In genomic region chr13:55512379-55513031, GRCm38 (mm10) we compare ENCODE assay signal across 8 mouse cellular contexts. TPM values are rescaled to one million over a fixed set of nuclear protein-coding genes. Genes with fewer than 3 reads are reported as not detected.
DNase-seq lines count a peak whose midpoint lies in the region; ATAC-seq and TF ChIP-seq lines count a peak whose summit lies in the region.

No protein-coding gene starts in this region.

- ATAC-seq in erythroblast, adult 5-6 weeks (replicated peaks; ENCODE audit: low FRiP score, poor library complexity, severe bottlenecking), result no peak
- peak; percentile 46; the same call in 1 of the 2 replicates for ATAC-seq in forebrain, embryonic 13.5 days
- ATAC-seq in limb, embryonic 14.5 days (ENCODE audit: low FRiP score, low read depth), result peak; percentile 51; the same call in 1 of the 2 replicates
- ATAC-seq in midbrain, postnatal 0 days (ENCODE audit: low FRiP score), result peak; percentile 55; the same call in 1 of the 2 replicates

- WGBS in forebrain, embryonic 13.5 days, result 1% methylated on average over 21 of the region's 25 CpGs
- WGBS in limb, embryonic 14.5 days, result 2% methylated on average over 25 of the region's 25 CpGs
- WGBS in midbrain, postnatal 0 days, result 1% methylated on average over 23 of the region's 25 CpGs

- H3K36me3 ChIP-seq in erythroblast, embryonic 14.5 days (ENCODE audit: control insufficient read depth), result peaks cover 12% of the 10 kb centered on the region; the same call in 1 of the 2 replicates
- peaks cover 19% of the 10 kb centered on the region for H3K36me3 ChIP-seq in forebrain, embryonic 13.5 days (ENCODE audit: poor library complexity, severe bottlenecking)
- H3K36me3 ChIP-seq in limb, embryonic 14.5 days (ENCODE audit: control insufficient read depth, insufficient read depth, low read length), result peaks cover 29% of the 10 kb centered on the region
- peaks cover 19% of the 10 kb centered on the region for H3K36me3 ChIP-seq in midbrain, postnatal 0 days (ENCODE audit: insufficient read depth, low read length)

- peaks cover 45% of the 10 kb centered on the region for H3K4me1 ChIP-seq in erythroblast, embryonic 14.5 days (ENCODE audit: control insufficient read depth)
- H3K4me1 ChIP-seq in forebrain, embryonic 13.5 days, result peaks cover 30% of the 10 kb centered on the region
- H3K4me1 ChIP-seq in limb, embryonic 14.5 days (ENCODE audit: control insufficient read depth, insufficient read depth, low read length), result peaks cover 24% of the 10 kb centered on the region
- H3K4me1 ChIP-seq in midbrain, postnatal 0 days (ENCODE audit: insufficient read depth, low read length), result peaks cover 21% of the 10 kb centered on the region

- H3K27ac ChIP-seq in forebrain, embryonic 13.5 days, result peak overlapping the region; percentile 63
- H3K27ac ChIP-seq in limb, embryonic 14.5 days (replicated peaks; ENCODE audit: low read depth, low read length), result peak overlapping the region; percentile 79
- peak overlapping the region; percentile 78 for H3K27ac ChIP-seq in midbrain, postnatal 0 days (ENCODE audit: low read depth, low read length)

- peak; percentile 57 for DNase-seq in brain, embryonic 14.5 days (ENCODE audit: low read depth)
- peak; percentile 79 for DNase-seq in heart, postnatal 4 days
- DNase-seq in limb, embryonic 14.5 days (ENCODE audit: low spot score), result peak; percentile 68
- no peak for DNase-seq in midbrain, postnatal 0 days (ENCODE audit: low spot score)
- DNase-seq in frontal cortex, postnatal 10 days (ENCODE audit: low spot score in 2 of 2), result no peak

- peak overlapping the region; percentile 91 for H3K9ac ChIP-seq in forebrain, embryonic 13.5 days
- peak overlapping the region; percentile 87 for H3K9ac ChIP-seq in limb, embryonic 14.5 days (ENCODE audit: low read depth, low read length, severe bottlenecking)
- H3K9ac ChIP-seq in midbrain, postnatal 0 days (replicated peaks; ENCODE audit: low read length, poor library complexity, severe bottlenecking), result peak overlapping the region; percentile 90

- no peaks in the 10 kb centered on the region for H3K9me3 ChIP-seq in erythroblast, embryonic 14.5 days (ENCODE audit: control insufficient read depth, low read length)
- H3K9me3 ChIP-seq in forebrain, embryonic 13.5 days (replicated peaks), result no peaks in the 10 kb centered on the region
- no peaks in the 10 kb centered on the region for H3K9me3 ChIP-seq in limb, embryonic 14.5 days (ENCODE audit: control insufficient read depth, low read length)
- no peaks in the 10 kb centered on the region for H3K9me3 ChIP-seq in midbrain, postnatal 0 days (ENCODE audit: low read length)

- TF ChIP-seq POLR2A in brain, embryonic 14.5 days (IDR thresholded peaks at IDR 0.05; ENCODE audit: borderline replicate concordance, extremely low read depth, insufficient read depth, insufficient read length, poor library complexity, severe bottlenecking), result no peak
- no peak for TF ChIP-seq POLR2A in limb, embryonic 14.5 days (IDR thresholded peaks at IDR 0.05; ENCODE audit: borderline replicate concordance, extremely low read depth, insufficient read depth, insufficient read length)

- peak overlapping the region; percentile 81 for H3K4me3 ChIP-seq in erythroblast, embryonic 14.5 days (replicated peaks)
- peak overlapping the region; percentile 80 for H3K4me3 ChIP-seq in forebrain, embryonic 13.5 days
- H3K4me3 ChIP-seq in limb, embryonic 14.5 days (replicated peaks; ENCODE audit: low read length), result peak overlapping the region; percentile 88
- H3K4me3 ChIP-seq in midbrain, postnatal 0 days (ENCODE audit: low read depth, low read length), result peak overlapping the region; percentile 78

- H3K27me3 ChIP-seq in erythroblast, embryonic 14.5 days (ENCODE audit: control insufficient read depth), result peaks cover 17% of the 10 kb centered on the region
- peaks cover 3% of the 10 kb centered on the region; the same call in 1 of the 2 replicates for H3K27me3 ChIP-seq in forebrain, embryonic 13.5 days
- no peaks in the 10 kb centered on the region for H3K27me3 ChIP-seq in limb, embryonic 14.5 days (ENCODE audit: control insufficient read depth, insufficient read depth, low read length)
- no peaks in the 10 kb centered on the region for H3K27me3 ChIP-seq in midbrain, postnatal 0 days (ENCODE audit: insufficient read depth, low read length)

- peak overlapping the region; percentile 91 for H3K4me2 ChIP-seq in forebrain, embryonic 13.5 days
- peak overlapping the region; percentile 88 for H3K4me2 ChIP-seq in limb, embryonic 14.5 days (replicated peaks; ENCODE audit: low read depth, low read length, severe bottlenecking)
- peak overlapping the region; percentile 95 for H3K4me2 ChIP-seq in midbrain, postnatal 0 days (ENCODE audit: low read depth, low read length, poor library complexity, severe bottlenecking)

- no peak for TF ChIP-seq CTCF in brain, embryonic 14.5 days (IDR thresholded peaks at IDR 0.05; ENCODE audit: borderline replicate concordance, extremely low read depth, insufficient read depth, insufficient read length)
- TF ChIP-seq CTCF in midbrain, postnatal 0 days (IDR thresholded peaks at IDR 0.05), result no peak

RNA-seq across cellular contexts. Expression of gene Pdlim7, which starts 1.0 kb away (rescaled TPM):
- polyA plus RNA-seq in erythroblast, embryonic 14.5 days (2012), result 1.9 and 3.0 TPM in 2 replicates
- total RNA-seq in erythroblast, adult 5-6 weeks (2015; ENCODE audit: low replicate concordance), result 1.7 and 1.9 TPM in 2 replicates
- total RNA-seq in erythroblast, adult 5-6 weeks (2017; ENCODE audit: low replicate concordance), result 2.4 and 2.9 TPM in 2 replicates
- 118 and 126 TPM in 2 replicates for polyA plus RNA-seq in brain, embryonic 14.5 days (2012; rRNA removed)
- polyA plus RNA-seq in forebrain, embryonic 13.5 days (2015; fragmentation: Nextera tagmentation; extraction: Ambion mirVana), result 152 and 157 TPM in 2 replicates
- total RNA-seq in heart, postnatal 4 days (2021), result 100 to 1,000 TPM; 115 to 119 TPM
- 137 and 192 TPM in 2 replicates for polyA plus RNA-seq in limb, embryonic 14.5 days (2012; rRNA removed)
- polyA plus RNA-seq in limb, embryonic 14.5 days (2014; fragmentation: Nextera tagmentation; extraction: Ambion mirVana), result 148 and 162 TPM in 2 replicates
- 32.3 and 41.3 TPM in 2 replicates for total RNA-seq in midbrain, postnatal 0 days (2014; rRNA removed)
- 153 and 171 TPM in 2 replicates for polyA plus RNA-seq in midbrain, postnatal 0 days (2015; fragmentation: Nextera tagmentation; extraction: Ambion mirVana)

RNA-seq across cellular contexts. Expression of gene Dok3, which starts 16.6 kb away (rescaled TPM):
- 0.54 and 0.67 TPM in 2 replicates for polyA plus RNA-seq in erythroblast, embryonic 14.5 days (2012)
- 11.9 and 19.2 TPM in 2 replicates for total RNA-seq in erythroblast, adult 5-6 weeks (2015; ENCODE audit: low replicate concordance)
- total RNA-seq in erythroblast, adult 5-6 weeks (2017; ENCODE audit: low replicate concordance), result 12.5 and 12.9 TPM in 2 replicates
- 15.9 and 20.0 TPM in 2 replicates for polyA plus RNA-seq in brain, embryonic 14.5 days (2012; rRNA removed)
- 2.1 and 3.7 TPM in 2 replicates for polyA plus RNA-seq in forebrain, embryonic 13.5 days (2015; fragmentation: Nextera tagmentation; extraction: Ambion mirVana)
- 1 to 10 TPM; 1.0 to 1.1 TPM for total RNA-seq in heart, postnatal 4 days (2021)
- polyA plus RNA-seq in limb, embryonic 14.5 days (2012; rRNA removed), result 9.1 and 9.8 TPM in 2 replicates
- 2.4 and 4.4 TPM in 2 replicates for polyA plus RNA-seq in limb, embryonic 14.5 days (2014; fragmentation: Nextera tagmentation; extraction: Ambion mirVana)
- total RNA-seq in midbrain, postnatal 0 days (2014; rRNA removed), result 3.0 and 4.5 TPM in 2 replicates
- polyA plus RNA-seq in midbrain, postnatal 0 days (2015; fragmentation: Nextera tagmentation; extraction: Ambion mirVana), result 1.4 and 1.6 TPM in 2 replicates

RNA-seq across cellular contexts. Expression of gene Ddx41, which starts 24.0 kb away (rescaled TPM):
- polyA plus RNA-seq in erythroblast, embryonic 14.5 days (2012), result 4.7 and 5.2 TPM in 2 replicates
- 1.3 and 3.6 TPM in 2 replicates for total RNA-seq in erythroblast, adult 5-6 weeks (2015; ENCODE audit: low replicate concordance)
- total RNA-seq in erythroblast, adult 5-6 weeks (2017; ENCODE audit: low replicate concordance), result 14.1 and 17.6 TPM in 2 replicates
- 92.4 and 109 TPM in 2 replicates for polyA plus RNA-seq in brain, embryonic 14.5 days (2012; rRNA removed)
- polyA plus RNA-seq in forebrain, embryonic 13.5 days (2015; fragmentation: Nextera tagmentation; extraction: Ambion mirVana), result 67.3 and 72.1 TPM in 2 replicates
- total RNA-seq in heart, postnatal 4 days (2021), result 10 to 100 TPM; 16.9 to 18.5 TPM
- polyA plus RNA-seq in limb, embryonic 14.5 days (2012; rRNA removed), result 89.3 and 92.6 TPM in 2 replicates
- 59.9 and 61.6 TPM in 2 replicates for polyA plus RNA-seq in limb, embryonic 14.5 days (2014; fragmentation: Nextera tagmentation; extraction: Ambion mirVana)
- 51.9 and 58.9 TPM in 2 replicates for total RNA-seq in midbrain, postnatal 0 days (2014; rRNA removed)
- polyA plus RNA-seq in midbrain, postnatal 0 days (2015; fragmentation: Nextera tagmentation; extraction: Ambion mirVana), result 45.4 and 49.1 TPM in 2 replicates

RNA-seq across cellular contexts. Expression of gene Dbn1, which starts 24.6 kb away (rescaled TPM):
- polyA plus RNA-seq in erythroblast, embryonic 14.5 days (2012), result 0.05 and 0.06 TPM in 2 replicates
- 0.42 TPM in 1 of 2 replicates, not detected in the other for total RNA-seq in erythroblast, adult 5-6 weeks (2015; ENCODE audit: low replicate concordance)
- total RNA-seq in erythroblast, adult 5-6 weeks (2017; ENCODE audit: low replicate concordance), result not detected in 2 replicates
- polyA plus RNA-seq in brain, embryonic 14.5 days (2012; rRNA removed), result 809 and 867 TPM in 2 replicates
- 639 and 641 TPM in 2 replicates for polyA plus RNA-seq in forebrain, embryonic 13.5 days (2015; fragmentation: Nextera tagmentation; extraction: Ambion mirVana)
- total RNA-seq in heart, postnatal 4 days (2021), result 10 to 100 TPM; 64.5 to 66.8 TPM
- polyA plus RNA-seq in limb, embryonic 14.5 days (2012; rRNA removed), result 266 and 303 TPM in 2 replicates
- 153 and 178 TPM in 2 replicates for polyA plus RNA-seq in limb, embryonic 14.5 days (2014; fragmentation: Nextera tagmentation; extraction: Ambion mirVana)
- total RNA-seq in midbrain, postnatal 0 days (2014; rRNA removed), result 498 and 510 TPM in 2 replicates
- polyA plus RNA-seq in midbrain, postnatal 0 days (2015; fragmentation: Nextera tagmentation; extraction: Ambion mirVana), result 482 and 484 TPM in 2 replicates

RNA-seq across cellular contexts. Expression of gene Prr7, which starts 48.4 kb away (rescaled TPM):
- 0.08 and 0.23 TPM in 2 replicates for polyA plus RNA-seq in erythroblast, embryonic 14.5 days (2012)
- not detected in 2 replicates for total RNA-seq in erythroblast, adult 5-6 weeks (2015; ENCODE audit: low replicate concordance)
- not detected in 2 replicates for total RNA-seq in erythroblast, adult 5-6 weeks (2017; ENCODE audit: low replicate concordance)
- 75.5 and 77.4 TPM in 2 replicates for polyA plus RNA-seq in brain, embryonic 14.5 days (2012; rRNA removed)
- polyA plus RNA-seq in forebrain, embryonic 13.5 days (2015; fragmentation: Nextera tagmentation; extraction: Ambion mirVana), result 1.6 and 2.2 TPM in 2 replicates
- total RNA-seq in heart, postnatal 4 days (2021), result 1 to 10 TPM; 2.1 to 2.3 TPM
- 18.6 and 28.4 TPM in 2 replicates for polyA plus RNA-seq in limb, embryonic 14.5 days (2012; rRNA removed)
- polyA plus RNA-seq in limb, embryonic 14.5 days (2014; fragmentation: Nextera tagmentation; extraction: Ambion mirVana), result 1.4 and 2.3 TPM in 2 replicates
- total RNA-seq in midbrain, postnatal 0 days (2014; rRNA removed), result 101 and 131 TPM in 2 replicates
- polyA plus RNA-seq in midbrain, postnatal 0 days (2015; fragmentation: Nextera tagmentation; extraction: Ambion mirVana), result 6.6 and 8.1 TPM in 2 replicates

Comparison
In these comparisons a context has a peak if more than half of its experiments do, and no peak if none do; other contexts are left out.
1. DNase-seq: peak in brain, embryonic 14.5 days (single experiment), heart, postnatal 4 days (single experiment) and limb, embryonic 14.5 days (single experiment); none in midbrain, postnatal 0 days (single experiment) and frontal cortex, postnatal 10 days (0 of 2).
2. RNA of gene Pdlim7, which starts 1.0 kb away (polyA plus RNA-seq): 137 to 192 TPM in limb, embryonic 14.5 days, 153 to 171 TPM in midbrain, postnatal 0 days, 152 to 157 TPM in forebrain, embryonic 13.5 days and 118 to 126 TPM in brain, embryonic 14.5 days; 1.9 to 3.0 TPM in erythroblast, embryonic 14.5 days; every median in the first group is over 10 times any median in the second.
3. Peak in every context shown above with its lines, with median percentiles within 50 percentile points of each other: H3K4me3 ChIP-seq, H3K27ac ChIP-seq, H3K4me2 ChIP-seq and H3K9ac ChIP-seq.